Mouse (Mus musculus): ENCODE results near the gene Cmpk1. TPM values are rescaled to one million over a fixed set of nuclear protein-coding genes. Genes with fewer than 3 reads are reported as not detected.

The Cmpk1 gene
- 15.0 and 24.8 TPM in 2 replicates for polyA plus RNA-seq (2012; rRNA removed)

DNA sequence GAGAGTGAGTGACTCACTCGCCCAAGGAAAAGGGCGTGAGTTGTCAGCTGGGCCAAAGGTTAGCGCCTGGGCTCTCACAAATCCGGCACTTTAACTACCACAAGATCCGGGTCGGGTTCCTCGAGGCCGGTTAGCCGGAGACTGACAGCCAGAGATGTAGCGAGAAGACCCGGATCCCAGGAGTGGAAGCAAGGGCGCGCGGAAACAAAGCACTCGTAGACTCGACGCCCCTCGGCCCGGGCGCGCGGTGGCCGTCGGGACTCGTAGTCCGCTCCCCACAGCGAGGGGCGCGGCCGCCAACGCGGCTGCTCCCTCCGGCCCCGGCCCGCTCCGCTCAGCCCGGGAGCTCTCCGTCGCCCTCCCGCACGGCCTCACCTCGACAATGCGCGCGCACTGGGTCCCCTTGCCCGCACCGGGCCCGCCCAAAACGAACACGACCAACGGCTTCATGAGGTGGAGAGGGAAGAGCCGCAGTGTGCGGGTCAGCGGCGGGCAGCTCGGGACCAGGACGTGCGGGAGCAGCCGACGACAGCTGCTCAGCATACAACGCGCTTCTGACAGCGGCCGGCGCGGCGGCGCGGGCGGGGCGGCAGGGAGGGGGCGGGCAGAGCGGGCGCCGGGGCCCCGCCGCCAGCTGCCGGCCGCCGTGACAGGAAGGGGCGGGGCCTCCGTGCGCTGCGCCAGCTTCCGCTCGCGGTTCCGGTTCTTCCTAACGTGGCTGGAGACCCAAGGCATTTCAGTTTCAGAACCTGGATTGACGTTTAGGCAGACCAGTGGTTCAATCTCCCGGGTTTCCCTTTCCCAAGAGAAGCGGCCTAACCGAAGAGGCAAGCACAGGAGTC lies at the start of gene Cmpk1:
Gene Cmpk1 (minus strand): TSS at position 651 of the 842 bp plus-strand sequence.

DNA sequence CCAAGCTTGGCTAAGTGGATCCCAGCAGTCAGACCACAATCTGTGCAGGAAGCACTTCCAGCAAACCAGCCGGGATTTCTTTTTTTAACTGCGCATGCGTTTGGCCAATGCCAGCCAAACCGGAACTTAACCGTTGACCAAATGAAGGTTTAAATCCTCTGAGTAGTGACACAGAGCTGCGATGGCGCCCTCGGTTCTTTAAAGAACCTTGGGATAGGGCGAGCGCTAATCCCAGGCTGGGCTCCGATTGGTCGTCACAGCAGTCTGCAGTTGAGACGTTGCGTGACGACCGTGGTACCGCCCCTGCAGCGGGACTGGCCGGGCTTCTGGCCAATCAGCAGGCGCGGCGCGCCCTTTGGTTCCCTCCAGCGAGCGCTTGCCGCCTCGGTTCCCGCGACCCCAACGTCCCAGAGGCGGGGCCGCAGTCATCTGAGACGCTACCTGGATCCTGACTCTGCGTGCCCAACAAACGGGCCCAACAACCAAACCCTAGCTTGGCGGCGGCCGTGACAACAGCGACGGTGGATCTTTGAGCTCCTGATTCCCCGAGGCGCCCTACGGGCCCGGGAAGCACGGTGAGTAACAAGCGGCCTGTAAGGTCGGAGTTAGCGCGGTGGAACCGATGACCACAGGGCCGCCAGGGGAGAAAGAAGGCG lies 12.9 kb upstream of the Cmpk1 start, which contains the start of gene Stil:
Gene Stil (plus strand): TSS at position 387 of the 656 bp plus-strand sequence.

DNA sequence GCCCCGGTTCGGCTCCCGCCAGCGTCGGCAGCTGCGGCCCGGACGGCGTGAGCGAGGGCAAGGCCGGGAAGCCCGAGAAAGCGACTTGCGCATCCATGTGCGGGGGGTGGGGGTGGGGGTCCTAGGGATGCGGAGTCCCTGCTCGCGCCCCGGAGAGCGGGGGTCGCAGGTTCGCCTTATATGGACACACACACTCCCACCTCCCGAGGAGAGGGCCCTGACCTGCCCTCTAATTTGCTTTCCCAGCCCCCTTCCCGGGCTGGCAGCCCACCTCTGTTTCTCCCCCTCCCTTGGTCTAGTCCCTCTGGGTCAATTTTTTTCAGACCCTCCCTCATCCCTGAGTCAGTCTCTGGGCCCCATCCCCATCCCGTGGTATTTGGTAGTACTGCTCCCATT lies 61.1 kb downstream of the Cmpk1 start, which contains the start of gene Foxe3:
Gene Foxe3 (minus strand): TSS at position 97 of the 396 bp plus-strand sequence.

Other genes with a start within 250 kb of the Cmpk1 start
- gene Gm12830, start 165.5 kb downstream of the Cmpk1 start, polyA plus RNA-seq (2012; rRNA removed) = not detected in 2 replicates
- 0.20 and 0.30 TPM in 2 replicates for gene Foxd2, start 78.4 kb downstream of the Cmpk1 start, polyA plus RNA-seq (2012; rRNA removed)
- gene Foxe3, start 61.2 kb downstream of the Cmpk1 start, polyA plus RNA-seq (2012; rRNA removed) = not detected in 2 replicates
- gene Stil, start 12.9 kb upstream of the Cmpk1 start, polyA plus RNA-seq (2012; rRNA removed) = 0.17 and 0.27 TPM in 2 replicates
- 0.97 and 1.5 TPM in 2 replicates for gene Tal1, start 69.2 kb upstream of the Cmpk1 start, polyA plus RNA-seq (2012; rRNA removed)
- gene Pdzk1ip1, start 101.5 kb upstream of the Cmpk1 start, polyA plus RNA-seq (2012; rRNA removed) = 150 and 228 TPM in 2 replicates
- 0.06 and 0.08 TPM in 2 replicates for gene Cyp4x1, start 147.0 kb upstream of the Cmpk1 start, polyA plus RNA-seq (2012; rRNA removed)